Mouse (Mus musculus): ENCODE results near the gene Gpsm2. TPM values are rescaled to one million over a fixed set of nuclear protein-coding genes. Genes with fewer than 3 reads are reported as not detected.

The Gpsm2 gene
- 42.9 and 56.1 TPM in 2 replicates for polyA plus RNA-seq (2012; rRNA removed)

GRCm38 (mm10) chr3:108722036-108722872, at the start of gene Gpsm2:
Gene Gpsm2 (minus strand): TSS chr3:108722309.

GRCm38 (mm10) chr3:108739045-108739708, 17.1 kb upstream of the Gpsm2 start, which contains the start of gene Aknad1:
Gene Aknad1 (plus strand): TSS chr3:108739658.

GRCm38 (mm10) chr3:108653710-108654379, 68.3 kb downstream of the Gpsm2 start, which contains the start of gene Clcc1:
Gene Clcc1 (plus strand): TSS chr3:108653913.

Other genes with a start within 250 kb of the Gpsm2 start
- 0.28 and 0.42 TPM in 2 replicates for gene 1700013F07Rik, start 188.2 kb downstream of the Gpsm2 start, polyA plus RNA-seq (2012; rRNA removed)
- 1.3 and 1.5 TPM in 2 replicates for gene 5330417C22Rik, start 185.8 kb downstream of the Gpsm2 start, polyA plus RNA-seq (2012; rRNA removed)
- 16.5 and 21.5 TPM in 2 replicates for gene Tmem167b, start 159.8 kb downstream of the Gpsm2 start, polyA plus RNA-seq (2012; rRNA removed)
- gene Taf13, start 150.6 kb downstream of the Gpsm2 start, polyA plus RNA-seq (2012; rRNA removed), result 44.1 and 69.3 TPM in 2 replicates
- gene Wdr47, start 131.0 kb downstream of the Gpsm2 start, polyA plus RNA-seq (2012; rRNA removed), result 26.6 and 32.4 TPM in 2 replicates
- gene Clcc1, start 68.4 kb downstream of the Gpsm2 start, polyA plus RNA-seq (2012; rRNA removed), result 65.8 and 76.3 TPM in 2 replicates
- gene Aknad1, start 17.3 kb upstream of the Gpsm2 start, polyA plus RNA-seq (2012; rRNA removed), result 0.08 and 0.34 TPM in 2 replicates
- gene Stxbp3, start 118.2 kb upstream of the Gpsm2 start, polyA plus RNA-seq (2012; rRNA removed), result 23.1 and 33.3 TPM in 2 replicates
- 0.11 TPM in 1 of 2 replicates, not detected in the other for gene Fndc7, start 167.7 kb upstream of the Gpsm2 start, polyA plus RNA-seq (2012; rRNA removed)
- 118 and 167 TPM in 2 replicates for gene Prpf38b, start 189.4 kb upstream of the Gpsm2 start, polyA plus RNA-seq (2012; rRNA removed)
- 0.25 and 0.37 TPM in 2 replicates for gene Henmt1, start 217.6 kb upstream of the Gpsm2 start, polyA plus RNA-seq (2012; rRNA removed)
- 0.37 TPM in 1 of 2 replicates, not detected in the other for gene Gm9857, start 218.1 kb upstream of the Gpsm2 start, polyA plus RNA-seq (2012; rRNA removed)

Data from central nervous system, embryonic 11.5 days (tissue).